Mouse (Mus musculus): Measurements from ENCODE around the gene Gpt2.

Gene Gpt2

DNA sequence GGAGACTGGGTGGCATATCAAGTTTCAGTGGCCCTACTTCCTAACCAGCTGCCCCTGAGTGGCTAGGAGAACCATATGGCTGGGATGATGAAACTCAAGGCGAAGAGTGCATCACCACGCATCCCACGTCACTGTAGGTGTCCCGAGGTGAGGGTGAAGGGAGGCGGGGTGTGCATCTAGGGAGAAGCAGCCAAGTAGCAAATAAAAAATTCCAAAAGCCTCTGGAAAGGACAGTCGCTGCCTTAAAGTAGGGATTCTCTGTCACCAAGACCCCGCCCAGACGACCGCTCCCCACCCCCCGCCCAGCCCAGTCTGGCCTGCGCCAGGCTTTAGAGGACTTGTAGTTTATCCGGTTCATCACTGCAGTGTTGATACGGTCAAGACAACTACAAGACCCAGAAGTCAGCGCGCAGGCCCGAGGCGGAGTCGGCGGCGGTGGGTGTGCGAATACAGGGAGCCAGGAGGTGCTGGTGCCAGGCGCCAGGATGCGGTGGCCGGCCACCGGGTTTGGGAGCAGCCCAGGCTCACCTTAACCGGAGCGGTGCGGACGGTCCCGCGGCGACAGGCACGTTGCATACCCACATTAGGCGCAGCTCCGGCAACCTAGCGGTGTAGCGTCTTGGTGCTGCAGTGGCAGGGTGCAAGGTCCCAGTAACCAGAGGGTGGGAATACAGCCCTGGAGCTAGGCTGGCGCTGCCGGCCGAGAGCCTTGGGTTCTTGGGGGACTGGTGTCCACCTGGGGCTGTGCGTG lies at the start of gene Gpt2:
Gene Gpt2, plus strand, starts transcription at position 452 of the 751 bp plus-strand sequence.
- peak; percentile 94 for DNase-seq (ENCODE audit: low read depth, low spot score)

DNA sequence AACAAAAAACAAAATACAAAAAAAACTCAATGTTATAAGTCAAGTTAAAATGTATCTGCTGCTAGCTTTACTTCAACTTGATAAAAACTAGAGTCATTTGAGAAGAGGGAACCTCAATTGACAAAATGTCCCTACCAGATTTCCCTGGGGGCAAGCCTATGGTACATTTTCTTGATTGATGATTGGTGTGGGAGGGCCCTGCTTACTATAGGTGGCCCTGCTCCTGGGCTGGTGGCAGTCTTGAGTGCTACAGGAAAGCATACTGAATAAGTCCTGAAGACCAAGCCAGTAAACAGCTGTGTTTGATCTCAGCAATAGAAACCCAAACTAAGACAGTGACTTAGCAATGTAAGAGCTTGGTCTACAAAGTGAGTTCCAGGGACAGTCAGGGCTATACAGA lies 48.3 kb upstream of the Gpt2 start:
- no peak for DNase-seq (ENCODE audit: low read depth, low spot score)

DNA sequence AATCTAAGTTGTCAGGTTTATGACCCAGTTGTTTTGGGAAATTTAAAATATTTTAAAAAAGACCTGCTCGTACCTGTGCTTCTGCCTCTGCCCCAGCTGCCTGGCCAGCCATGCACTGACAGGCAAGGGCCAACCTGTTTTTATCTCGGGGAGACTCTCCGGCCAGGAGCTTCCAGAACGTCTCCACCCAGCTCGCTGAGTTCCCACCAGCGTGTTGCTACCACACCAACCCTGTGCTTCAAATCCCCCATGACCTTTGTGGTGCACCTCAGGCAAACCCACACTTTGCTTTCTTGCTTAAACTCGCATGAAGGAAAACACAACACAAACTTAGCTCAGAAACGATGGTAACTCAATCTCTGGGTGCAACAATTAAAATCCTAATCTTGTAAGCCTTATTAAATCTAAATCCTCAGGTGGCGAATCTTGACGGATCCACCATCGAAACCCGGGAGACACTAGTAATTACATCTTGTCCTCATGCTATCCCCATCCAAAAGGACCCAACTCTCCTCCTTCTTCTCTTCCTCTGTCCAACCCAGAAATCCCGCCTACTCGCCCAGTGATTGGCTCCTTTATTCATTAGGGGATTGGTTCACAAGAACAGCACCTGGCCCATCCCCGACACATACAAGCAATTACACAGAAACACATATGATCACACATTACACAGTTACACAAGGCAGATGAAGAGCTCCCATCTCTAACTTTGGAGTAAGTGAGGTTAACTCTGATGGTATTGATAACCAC lies 46.3 kb upstream of the Gpt2 start:
- no peak for DNase-seq (ENCODE audit: low read depth, low spot score)

DNA sequence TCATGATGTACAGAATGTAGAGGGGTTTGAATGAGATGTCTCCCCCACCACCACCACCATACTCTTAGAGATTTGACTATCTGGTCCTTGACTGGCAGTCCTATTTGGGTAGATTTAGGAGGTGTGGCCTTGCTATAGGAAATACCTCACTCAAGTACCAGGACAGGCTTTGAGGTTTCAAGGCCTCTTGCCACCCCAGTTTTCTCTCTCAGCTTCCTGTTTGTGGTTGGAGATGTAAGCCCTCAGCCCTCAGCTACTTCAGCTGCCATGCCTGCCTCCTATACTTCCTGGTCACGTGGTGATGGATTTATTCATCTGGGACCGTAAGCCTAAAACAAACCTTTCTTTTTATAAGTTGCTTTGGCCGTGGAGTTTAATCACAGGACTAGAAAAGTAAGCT lies 42.0 kb upstream of the Gpt2 start:
- DNase-seq (ENCODE audit: low read depth, low spot score) = no peak

DNA sequence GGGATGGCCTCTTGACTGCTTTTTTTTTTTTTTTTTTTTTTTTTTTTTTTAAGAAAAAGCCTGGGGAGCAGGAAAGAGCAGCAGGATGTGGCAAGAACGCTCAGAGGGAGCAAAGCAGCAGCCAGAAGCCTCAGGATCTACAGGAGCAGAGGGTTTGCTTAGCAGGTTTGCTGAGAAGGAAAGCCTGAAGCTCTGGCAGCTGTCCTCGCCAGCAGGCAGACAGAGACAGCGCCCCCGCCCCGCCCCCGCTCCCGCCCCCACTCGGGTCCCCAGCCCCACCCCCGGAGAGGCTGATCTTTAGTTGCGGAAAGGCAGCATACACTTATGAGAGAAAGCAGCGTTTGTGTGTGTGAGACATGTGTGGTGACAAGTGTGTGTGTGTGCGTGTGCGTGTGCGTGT lies 40.0 kb upstream of the Gpt2 start:
- no peak for DNase-seq (ENCODE audit: low read depth, low spot score)

DNA sequence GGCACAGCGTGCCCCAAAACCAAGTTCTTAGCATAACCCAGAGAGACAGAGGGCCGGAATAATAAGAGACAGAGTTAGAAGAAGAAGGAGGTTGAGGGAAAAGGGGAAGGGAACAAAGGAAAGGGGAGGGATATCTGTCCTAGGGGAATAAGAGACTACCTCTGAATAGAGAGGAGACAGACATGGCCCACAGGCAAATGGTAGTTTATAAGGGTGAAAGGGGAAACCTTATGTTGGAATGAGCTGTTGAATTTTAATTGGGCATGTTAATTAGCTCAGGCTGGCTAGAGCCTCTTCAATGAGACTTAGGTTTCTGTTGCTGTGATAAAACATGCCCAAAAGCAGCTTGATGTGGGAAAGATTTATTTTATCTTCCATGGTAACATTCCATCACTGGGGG lies 39.1 kb upstream of the Gpt2 start:
- no peak for DNase-seq (ENCODE audit: low read depth, low spot score)

DNA sequence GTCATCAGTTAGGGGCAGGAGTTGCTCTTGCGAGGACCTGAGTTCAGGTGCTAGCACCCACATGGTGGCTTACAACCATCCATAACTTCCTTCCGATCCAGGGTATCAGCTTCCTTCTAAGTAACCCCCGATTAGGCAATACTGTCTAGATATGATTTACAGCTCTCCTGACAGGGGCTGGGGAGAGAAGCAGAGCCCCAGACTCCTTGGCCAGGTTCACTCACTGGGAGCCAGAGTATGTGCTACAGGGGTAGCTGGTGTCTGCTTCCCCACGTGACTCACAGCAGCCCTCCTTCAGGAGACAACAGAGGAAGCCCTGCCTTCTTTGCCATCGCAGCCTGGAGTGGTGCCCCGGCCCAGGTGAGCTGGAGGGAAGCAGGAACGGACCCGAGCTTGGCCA lies 37.6 kb upstream of the Gpt2 start:
- DNase-seq (ENCODE audit: low read depth, low spot score) = no peak

DNA sequence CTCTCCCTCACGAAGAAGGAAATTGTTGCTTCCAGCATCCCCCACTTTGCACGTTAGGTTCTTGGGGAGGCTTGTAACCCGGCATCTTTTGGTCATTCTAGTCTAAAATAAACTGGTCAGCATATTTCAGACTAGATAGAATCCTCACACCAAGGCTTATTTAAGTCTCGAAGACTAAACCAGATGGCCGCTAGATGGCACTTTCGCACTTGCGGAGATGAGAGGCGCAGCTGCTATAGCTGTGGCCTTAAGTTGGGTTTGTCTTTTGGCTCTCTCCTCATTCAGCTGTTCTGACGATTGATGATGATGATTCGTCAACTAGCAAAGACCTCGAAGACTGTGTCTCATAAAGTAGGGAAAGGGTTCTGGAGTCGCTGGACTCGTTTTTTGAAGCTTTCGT lies 35.8 kb upstream of the Gpt2 start:
- DNase-seq (ENCODE audit: low read depth, low spot score) = peak; percentile 86

DNA sequence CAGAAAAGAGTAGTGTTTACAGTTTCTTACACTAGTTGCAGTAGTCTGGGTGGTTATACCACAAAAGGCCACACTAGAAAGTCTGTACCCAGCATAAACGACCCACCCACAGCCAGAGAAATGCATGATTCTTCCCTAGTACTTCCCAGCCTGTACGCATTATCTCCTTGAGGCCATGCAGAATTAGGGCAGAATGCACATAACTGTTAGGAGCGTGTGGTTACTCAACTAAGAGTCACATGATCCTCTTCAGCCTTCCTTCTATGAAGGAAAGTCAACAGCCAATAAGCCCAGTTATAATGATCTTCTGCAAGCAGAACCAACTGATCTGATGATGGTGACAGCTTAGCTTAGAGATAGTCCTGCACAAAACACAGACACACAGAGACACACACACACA lies 32.8 kb upstream of the Gpt2 start:
- DNase-seq (ENCODE audit: low read depth, low spot score) = no peak

DNA sequence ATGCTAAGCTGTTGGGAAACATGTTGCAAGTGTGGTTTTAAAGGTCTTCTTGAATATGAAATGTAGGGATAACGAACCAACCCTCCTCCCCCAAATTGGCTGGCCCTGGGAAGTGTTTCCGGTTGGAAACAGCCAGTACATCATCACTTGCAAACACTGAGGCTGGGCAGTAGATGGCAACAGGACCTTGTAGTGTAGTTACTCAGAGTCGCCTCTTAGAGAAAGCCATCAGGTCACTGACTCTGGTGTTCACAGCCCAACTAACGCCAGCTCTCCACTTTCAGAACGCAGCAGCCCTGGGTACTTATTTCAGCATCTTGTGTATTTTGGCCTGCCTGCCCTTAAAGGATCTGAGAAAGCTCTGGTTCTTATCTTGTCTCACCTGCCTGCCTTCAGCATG lies 31.6 kb upstream of the Gpt2 start:
- no peak for DNase-seq (ENCODE audit: low read depth, low spot score)

DNA sequence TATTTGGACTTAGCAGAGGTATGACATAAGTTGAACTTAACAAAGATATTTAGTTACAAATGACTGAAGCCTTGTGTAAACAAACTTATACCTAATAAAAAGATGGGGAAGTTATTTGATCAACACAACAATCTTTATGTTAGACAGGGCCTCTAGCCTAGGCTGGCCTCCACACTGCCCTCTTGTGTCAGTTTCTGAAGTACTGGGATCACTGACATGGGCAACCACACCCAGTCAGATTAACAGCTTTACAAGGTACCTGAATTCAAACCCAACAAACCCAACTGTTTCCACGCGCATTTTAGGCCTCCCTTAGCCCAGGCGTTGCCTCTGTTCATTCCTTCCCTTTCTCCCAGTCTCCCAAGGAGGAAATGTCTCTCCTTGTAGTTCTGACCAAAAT lies 31.0 kb upstream of the Gpt2 start:
- DNase-seq (ENCODE audit: low read depth, low spot score) = no peak

DNA sequence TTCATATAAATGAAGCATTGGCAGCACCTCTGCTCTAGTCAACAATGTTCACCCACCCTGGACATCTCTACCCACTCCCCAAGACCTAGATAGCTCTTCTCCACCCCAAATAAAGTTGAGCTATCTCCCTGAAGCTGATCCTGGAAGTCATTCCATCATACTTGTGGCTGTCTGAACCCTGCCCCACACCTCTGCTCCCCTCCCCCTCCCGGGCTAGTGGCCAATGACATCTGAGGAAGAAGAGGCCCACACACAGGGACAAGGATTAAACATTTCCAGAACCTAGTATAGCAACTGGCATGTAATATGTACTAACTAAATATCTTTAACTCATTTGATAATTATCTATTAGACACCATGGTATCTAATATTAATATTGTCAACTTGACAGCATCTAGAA lies 29.9 kb upstream of the Gpt2 start:
- no peak for DNase-seq (ENCODE audit: low read depth, low spot score)

DNA sequence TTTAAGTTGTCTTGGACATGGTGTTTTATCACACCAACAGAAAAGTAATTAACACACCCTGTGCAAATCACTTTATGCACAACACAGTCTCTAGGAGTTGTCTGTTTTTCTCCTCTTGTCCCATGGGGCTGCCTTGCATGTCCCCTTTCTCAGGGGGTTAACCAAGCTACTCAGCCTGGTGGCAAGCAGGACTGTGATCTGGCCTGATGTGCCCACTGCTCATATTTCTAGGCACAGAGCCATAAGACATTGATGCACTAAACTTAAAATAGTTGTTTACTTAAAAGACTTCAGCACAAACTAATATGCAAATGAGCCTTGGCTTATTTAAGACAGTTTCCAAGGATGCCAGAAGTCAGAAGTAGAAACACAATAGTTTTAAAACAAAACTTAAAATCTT lies 28.1 kb upstream of the Gpt2 start:
- DNase-seq (ENCODE audit: low read depth, low spot score) = no peak

DNA sequence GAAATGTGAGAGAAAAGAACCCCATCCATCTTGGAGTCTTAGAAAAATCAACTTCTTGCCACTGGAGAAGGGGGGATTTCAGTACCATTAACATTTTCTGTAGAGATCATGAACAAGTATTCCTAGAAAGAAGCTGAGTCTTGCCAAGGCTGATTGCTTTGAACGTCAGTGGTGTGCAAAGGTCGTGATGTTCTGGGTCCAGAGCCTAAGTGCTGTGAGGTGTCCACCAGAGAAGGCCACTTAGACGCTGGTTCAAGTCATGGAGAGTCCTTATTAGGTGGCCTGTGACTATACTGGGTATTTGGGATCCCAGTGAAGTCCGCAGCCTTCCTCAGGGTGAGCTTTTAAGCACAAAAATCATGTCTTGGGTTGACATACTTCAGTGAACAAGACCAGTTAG lies 26.3 kb upstream of the Gpt2 start:
- no peak for DNase-seq (ENCODE audit: low read depth, low spot score)

DNA sequence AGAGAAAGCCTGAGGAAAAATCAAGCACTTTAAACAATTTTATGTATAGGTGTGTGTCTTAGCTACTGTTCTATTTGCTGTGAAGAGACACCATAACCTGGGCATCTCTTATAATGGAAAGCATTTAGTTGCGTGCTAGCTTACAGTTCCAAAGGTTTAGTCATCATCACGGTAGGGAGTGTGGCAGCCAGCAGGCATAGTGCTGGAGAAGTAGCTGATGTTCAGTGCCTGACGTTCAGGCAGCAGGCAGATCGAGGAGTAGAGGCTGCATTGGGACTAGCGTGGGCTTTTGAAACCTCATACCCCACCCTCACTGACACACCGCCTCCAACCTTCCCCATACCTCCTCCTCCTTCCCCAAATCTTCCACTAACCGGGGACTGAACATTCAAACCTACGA lies 21.6 kb upstream of the Gpt2 start:
- no peak for DNase-seq (ENCODE audit: low read depth, low spot score)

DNA sequence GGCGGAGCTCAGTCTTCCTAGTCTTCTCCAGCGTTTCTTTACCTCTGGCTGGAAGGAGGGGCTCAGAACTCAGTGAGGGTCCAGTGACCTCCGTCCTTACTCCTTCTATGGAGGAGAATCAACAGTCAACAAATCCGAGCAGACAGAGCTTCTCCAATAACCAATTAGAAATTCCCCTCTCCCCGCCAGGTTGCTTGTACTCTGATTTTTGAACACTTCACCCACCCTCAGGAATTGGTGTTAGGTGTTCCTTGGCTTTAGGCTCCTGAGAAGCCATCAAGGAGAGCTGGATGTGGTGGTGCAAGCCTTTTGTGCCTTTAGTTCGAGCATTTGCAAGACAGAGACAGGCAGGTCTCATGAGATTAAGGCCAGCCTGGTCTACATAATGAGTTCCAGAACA lies 19.6 kb upstream of the Gpt2 start:
- no peak for DNase-seq (ENCODE audit: low read depth, low spot score)

DNA sequence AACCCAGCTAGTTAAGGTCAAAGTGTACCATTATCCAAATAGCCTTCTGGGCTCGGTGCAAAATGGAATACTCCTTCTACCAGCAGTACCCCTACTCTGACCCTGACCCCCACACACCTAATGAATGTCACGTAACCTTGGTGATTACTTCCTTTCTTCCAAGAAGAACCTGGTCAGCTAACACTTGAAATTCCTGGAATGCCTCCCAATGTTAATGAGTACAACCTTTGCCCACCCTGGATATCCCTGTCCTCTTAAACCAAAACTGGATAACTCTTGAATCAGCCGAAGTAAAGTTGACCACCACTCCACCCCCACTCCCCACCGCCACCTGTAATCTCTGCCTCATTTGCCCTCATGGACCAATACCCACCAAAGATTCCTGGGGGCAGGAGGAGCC lies 19.1 kb upstream of the Gpt2 start:
- DNase-seq (ENCODE audit: low read depth, low spot score) = no peak

DNA sequence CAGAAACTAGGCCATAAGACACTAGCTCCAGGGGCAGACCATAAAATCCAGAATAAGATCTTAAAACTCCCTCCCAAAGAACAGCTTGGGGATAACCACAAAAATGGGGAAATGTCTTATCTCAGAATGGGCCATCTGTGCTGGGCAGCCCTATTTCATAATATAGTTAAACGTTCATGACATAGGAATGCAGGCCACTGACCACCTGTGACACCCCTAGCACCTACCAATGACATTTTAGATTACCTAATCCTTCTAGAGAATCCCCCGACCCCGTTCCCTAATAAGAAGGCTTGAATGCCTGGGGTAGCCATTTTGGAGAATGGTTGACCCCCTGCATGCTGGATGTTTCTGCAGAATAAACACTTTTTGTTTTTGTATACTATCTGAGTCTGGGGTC lies 17.5 kb upstream of the Gpt2 start:
- DNase-seq (ENCODE audit: low read depth, low spot score) = no peak

DNA sequence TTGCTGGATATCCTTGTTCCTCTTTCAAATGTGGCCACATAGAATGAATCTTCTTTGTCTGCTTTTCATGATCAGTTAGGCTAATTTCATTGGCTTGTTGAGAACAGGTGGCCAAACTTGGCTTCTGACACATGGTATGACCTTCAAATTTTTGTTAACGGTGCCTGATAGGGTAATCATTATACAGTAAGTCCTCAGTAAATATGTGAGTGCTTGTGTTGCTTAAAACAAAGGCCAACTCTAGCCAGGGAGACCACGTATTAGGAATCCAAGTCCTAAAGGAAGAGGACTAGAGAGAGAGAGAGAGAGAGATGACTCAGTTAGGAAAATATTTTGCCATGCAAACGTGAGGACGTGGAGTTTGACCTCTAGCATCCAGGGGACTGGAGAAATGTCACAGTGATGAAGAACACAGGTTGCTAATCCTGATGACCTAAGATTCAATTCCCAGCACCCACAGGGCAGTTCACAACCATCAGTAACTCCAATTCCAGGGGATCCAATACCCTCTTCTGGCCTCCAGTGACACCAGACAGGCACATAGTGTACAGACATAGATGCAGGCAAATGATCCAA lies 15.3 kb upstream of the Gpt2 start:
- DNase-seq (ENCODE audit: low read depth, low spot score) = no peak

DNA sequence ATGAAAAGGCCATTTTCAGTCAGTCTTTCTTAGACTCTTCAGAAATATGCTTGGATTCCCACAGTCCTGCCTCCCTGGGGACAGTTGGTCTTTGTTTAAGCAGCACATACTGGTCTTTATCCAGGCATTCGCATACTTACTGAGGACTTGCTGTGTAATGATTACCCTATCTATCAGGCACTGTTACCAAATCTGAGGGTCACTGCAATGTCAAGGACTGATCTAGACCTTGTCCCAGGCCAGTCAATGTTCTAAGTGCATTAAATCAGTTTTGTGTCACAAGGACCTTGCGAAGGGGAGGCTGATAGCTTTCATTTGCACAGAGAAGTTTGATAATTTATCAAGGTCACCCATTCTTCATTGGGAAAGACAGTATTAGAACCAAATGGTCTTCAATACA lies 14.0 kb upstream of the Gpt2 start:
- no peak for DNase-seq (ENCODE audit: low read depth, low spot score)

DNA sequence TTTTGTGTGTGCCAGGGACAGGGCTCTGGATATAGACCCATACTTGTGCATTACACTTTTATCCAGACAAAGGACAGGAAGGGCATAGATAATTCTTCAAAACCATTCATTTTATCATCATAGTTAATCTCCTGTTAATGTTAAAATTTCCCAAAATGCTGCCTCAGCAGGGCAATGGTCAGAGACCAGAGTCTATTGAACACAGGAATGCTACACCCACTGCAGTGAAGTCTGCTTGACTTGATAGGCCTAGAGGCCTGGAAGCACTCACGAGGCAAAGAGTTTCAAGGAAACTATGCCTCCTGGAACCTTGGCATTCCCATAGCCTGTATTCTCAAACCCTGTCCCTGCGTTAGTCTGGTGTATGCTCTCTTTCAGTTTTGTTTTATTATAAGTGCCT lies 12.7 kb upstream of the Gpt2 start:
- DNase-seq (ENCODE audit: low read depth, low spot score) = no peak

DNA sequence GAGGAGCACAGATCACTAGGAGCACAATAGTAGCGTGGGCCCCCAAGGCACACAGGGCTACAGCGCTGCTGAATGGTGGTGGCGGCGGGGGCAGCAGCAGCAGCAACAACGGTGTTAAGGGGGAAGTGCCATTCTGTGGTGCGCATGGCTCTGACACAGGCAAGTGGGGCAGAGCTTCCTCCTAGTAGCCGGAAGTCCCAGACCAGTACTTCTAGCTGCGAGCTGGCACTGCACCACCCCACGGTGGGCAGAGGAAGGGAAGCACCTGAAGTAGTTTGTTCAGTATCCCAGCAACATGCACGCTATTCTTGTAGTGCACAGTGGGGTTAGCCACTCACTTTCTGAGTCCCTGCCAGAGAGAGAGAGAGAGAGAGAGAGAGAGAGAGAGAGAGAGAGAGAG lies 10.5 kb upstream of the Gpt2 start:
- no peak for DNase-seq (ENCODE audit: low read depth, low spot score)

DNA sequence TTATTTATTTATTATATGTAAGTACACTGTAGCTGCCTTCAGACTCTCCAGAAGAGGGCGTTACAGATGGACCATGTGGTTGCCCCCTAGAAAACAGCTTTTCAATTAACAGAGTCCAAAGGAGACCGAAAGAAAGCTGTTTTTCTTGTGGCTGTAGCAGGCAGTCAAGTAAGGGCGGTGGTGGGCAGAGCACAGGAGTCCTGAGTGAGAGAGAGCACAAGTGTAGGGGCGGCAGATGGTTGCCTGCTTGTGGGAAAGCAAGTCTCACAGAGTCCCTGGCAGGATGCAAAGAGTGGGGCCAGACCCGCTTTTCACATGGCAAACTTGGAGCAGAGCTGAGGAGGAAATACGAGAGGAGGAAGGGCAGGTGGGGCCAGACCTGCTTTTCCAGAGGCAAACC lies 9.9 kb upstream of the Gpt2 start:
- no peak for DNase-seq (ENCODE audit: low read depth, low spot score)

Data from mesoderm, embryonic 11.5 days (tissue).